Mouse (Mus musculus): ENCODE data around the gene Bcl2l10.

DNA sequence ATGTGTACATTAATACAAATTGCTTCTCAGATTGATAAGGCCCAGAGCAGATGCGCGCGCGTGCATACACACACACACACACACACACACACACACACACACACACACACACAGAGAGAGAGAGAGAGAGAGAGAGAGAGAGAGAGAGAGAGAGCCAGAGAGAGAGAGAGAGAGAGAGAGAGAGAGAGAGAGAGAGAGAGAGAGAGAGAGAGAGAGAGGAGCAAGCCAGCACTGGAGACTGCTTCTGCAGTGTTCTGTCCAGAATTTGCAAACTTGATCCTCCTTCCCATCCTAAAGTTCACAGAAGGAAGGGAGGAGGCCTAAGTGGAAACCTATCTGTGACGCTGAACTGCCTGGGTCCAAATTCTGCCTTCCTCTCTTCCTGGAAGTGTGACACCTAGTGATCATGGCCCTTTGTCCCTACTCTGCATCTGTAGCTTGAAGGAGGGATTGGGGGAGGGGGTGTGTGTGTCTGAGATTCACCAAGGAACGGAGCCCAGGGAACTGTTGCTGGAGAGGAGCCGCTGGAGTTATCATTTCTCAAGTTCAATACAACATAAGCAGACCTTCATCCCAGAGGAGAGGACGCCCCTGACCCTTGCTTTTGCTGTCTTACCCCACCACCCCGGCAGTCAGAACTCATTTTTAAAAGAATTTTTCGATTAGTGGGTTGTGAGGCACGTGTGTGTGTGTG is 34.3 kb upstream of the Bcl2l10 start:
- TF ChIP-seq CTCF (conservative IDR thresholded peaks at IDR 0.05; ENCODE audit: low read length) = no peak
- no peak for TF ChIP-seq NANOG (IDR thresholded peaks at IDR 0.05; ENCODE audit: borderline replicate concordance, low read length)
- TF ChIP-seq POU5F1 (IDR thresholded peaks at IDR 0.05; ENCODE audit: borderline replicate concordance, low read length) = no peak
